Comparison of ENCODE assay signal across 12 mouse cellular contexts in the genomic region with DNA sequence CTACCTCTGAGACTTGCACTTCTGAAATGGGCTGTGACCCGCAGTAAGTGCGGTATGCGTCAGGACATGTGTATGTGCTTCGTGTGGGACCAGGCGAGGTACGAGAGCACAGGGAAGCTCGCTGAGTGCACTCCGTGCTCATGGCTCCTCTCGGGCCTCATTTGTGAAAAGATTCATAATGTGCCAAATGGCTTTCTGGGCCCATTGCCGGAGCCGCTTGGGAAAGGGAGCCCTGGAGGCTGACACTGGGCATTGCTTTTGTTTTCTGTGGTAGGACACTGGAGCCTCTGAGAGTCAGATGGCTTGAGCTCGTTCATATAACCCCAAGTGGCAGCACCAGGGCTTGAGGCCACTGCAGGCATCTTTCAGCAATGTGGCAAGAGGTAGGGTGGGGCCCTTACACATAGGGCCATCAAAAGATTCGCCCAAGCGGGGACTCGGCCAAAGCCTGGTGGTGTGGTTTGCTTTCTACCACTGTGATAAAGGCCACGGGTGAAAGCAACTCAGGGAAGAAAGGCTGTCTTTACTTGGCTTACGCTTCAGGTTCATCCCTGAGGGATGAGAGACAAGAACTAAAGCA. TPM values are rescaled to one million over a fixed set of nuclear protein-coding genes. Genes with fewer than 3 reads are reported as not detected.
DNase-seq lines count a peak whose midpoint lies in the region; ATAC-seq and TF ChIP-seq lines count a peak whose summit lies in the region.
"Had no signal": no experiment of that assay in that cellular context is flagged by ENCODE, and none has a peak within 500 bp of the region (broad histone marks: within the 10 kb centered on the region; RNA-seq: fewer than 3 reads in every experiment).

No protein-coding gene starts in this region.

- no peaks in the 10 kb centered on the region for H3K27me3 ChIP-seq in intestine, postnatal 0 days (replicated peaks; ENCODE audit: control insufficient read depth, insufficient read depth, low read length)
- H3K27me3 ChIP-seq: heart, embryonic 13.5 days; limb, embryonic 12.5 days had no signal

- ATAC-seq in intestine, postnatal 0 days = no peak

- WGBS in intestine, postnatal 0 days = 92% methylated on average over 17 of the region's 17 CpGs

- TF ChIP-seq CTCF in intestine, postnatal 0 days (IDR thresholded peaks at IDR 0.05; ENCODE audit: low read depth) = no peak

- no peak overlapping the region for H3K4me2 ChIP-seq in intestine, postnatal 0 days (replicated peaks; ENCODE audit: low read depth)
- H3K4me2 ChIP-seq: heart, embryonic 13.5 days; limb, embryonic 12.5 days had no signal

- peaks cover 63% of the 10 kb centered on the region for H3K36me3 ChIP-seq in intestine, postnatal 0 days (ENCODE audit: control insufficient read depth, insufficient read depth)

- no peak overlapping the region for H3K27ac ChIP-seq in intestine, postnatal 0 days (ENCODE audit: low read depth, low read length)
- H3K27ac ChIP-seq: heart, embryonic 13.5 days; limb, embryonic 12.5 days had no signal

- intact Hi-C loops in left cerebral cortex, postnatal 4 days (cut with DNase I) = loop anchor here (1.0 kb wide), 1 partner anchor 176 kb away; no protein-coding TSS in a partner anchor

- no peak overlapping the region for H3K9ac ChIP-seq in intestine, postnatal 0 days (ENCODE audit: low read depth, low read length)
- H3K9ac ChIP-seq: heart, embryonic 13.5 days; limb, embryonic 12.5 days had no signal

- H3K9me3 ChIP-seq in intestine, postnatal 0 days (ENCODE audit: control insufficient read depth) = no peaks in the 10 kb centered on the region
- H3K9me3 ChIP-seq: heart, embryonic 13.5 days; limb, embryonic 12.5 days had no signal

- peak; percentile 59 for DNase-seq in adrenal gland, postnatal 14 days
- DNase-seq in adrenal gland, postnatal 4 days (ENCODE audit: low spot score in 2 of 2) = no peak
- DNase-seq in layer of hippocampus, adult 18-20 months (ENCODE audit: low spot score in 2 of 2) = peak; percentile 46 to 81
- DNase-seq in layer of hippocampus, postnatal 25 days (ENCODE audit: extremely low spot score in 1 of 2, low spot score in 1 of 2) = no peak
- DNase-seq in cerebellum, adult 9-10 months = peak; percentile 65
- DNase-seq in left cerebral cortex, postnatal 4 days = peak; percentile 71
- DNase-seq in right cerebral cortex, postnatal 25 days = no peak

- H3K4me1 ChIP-seq in intestine, postnatal 0 days (replicated peaks; ENCODE audit: control insufficient read depth, insufficient read depth, low read length) = no peaks in the 10 kb centered on the region
- H3K4me1 ChIP-seq: limb, embryonic 12.5 days had no signal

- no peak overlapping the region for H3K4me3 ChIP-seq in intestine, postnatal 0 days (ENCODE audit: low read depth, low read length)
- H3K4me3 ChIP-seq: heart, embryonic 13.5 days; limb, embryonic 12.5 days had no signal

RNA-seq across cellular contexts. Expression of gene Hs1bp3, which starts 12.8 kb away (rescaled TPM):
- 12.4 and 15.1 TPM in 2 replicates for total RNA-seq in adrenal gland, postnatal 14 days (2021)
- 10 to 100 TPM; 17.0 to 18.5 TPM for total RNA-seq in adrenal gland, postnatal 4 days (2021)
- 10 to 100 TPM; 18.2 to 18.3 TPM for total RNA-seq in layer of hippocampus, adult 18-20 months (2021)
- total RNA-seq in layer of hippocampus, postnatal 25 days (2021) = 10 to 100 TPM; 11.1 to 11.3 TPM
- 10 to 100 TPM; 10.3 to 11.0 TPM for total RNA-seq in left cerebral cortex, postnatal 4 days (2021)
- 20.5 and 22.2 TPM in 2 replicates for polyA plus RNA-seq in intestine, postnatal 0 days (2015; fragmentation: Nextera tagmentation; extraction: Ambion mirVana)

RNA-seq across cellular contexts. Expression of gene Gdf7, which starts 24.3 kb away (rescaled TPM):
- not detected in 2 replicates for total RNA-seq in adrenal gland, postnatal 14 days (2021)
- total RNA-seq in adrenal gland, postnatal 4 days (2021) = under 1 TPM in 1 of 2 experiments, not detected in 1; 0.20 TPM
- under 1 TPM; 0.30 to 0.59 TPM for total RNA-seq in layer of hippocampus, adult 18-20 months (2021)
- not detected for total RNA-seq in layer of hippocampus, postnatal 25 days (2021)
- not detected for total RNA-seq in left cerebral cortex, postnatal 4 days (2021)
- polyA plus RNA-seq in intestine, postnatal 0 days (2015; fragmentation: Nextera tagmentation; extraction: Ambion mirVana) = not detected in 2 replicates
- polyA plus RNA-seq: heart, embryonic 13.5 days; lung, embryonic 16.5 days; spleen, adult 2 months had no signal

Comparison
In these comparisons a context has a peak if more than half of its experiments do, and no peak if none do; other contexts are left out.
1. DNase-seq: peak in adrenal gland, postnatal 14 days (single experiment), layer of hippocampus, adult 18-20 months (2 of 2), cerebellum, adult 9-10 months (single experiment) and left cerebral cortex, postnatal 4 days (single experiment); none in adrenal gland, postnatal 4 days (0 of 2), layer of hippocampus, postnatal 25 days (0 of 2) and right cerebral cortex, postnatal 25 days (single experiment).